8 mouse cellular contexts compared by ENCODE assay signal in the genomic region with DNA sequence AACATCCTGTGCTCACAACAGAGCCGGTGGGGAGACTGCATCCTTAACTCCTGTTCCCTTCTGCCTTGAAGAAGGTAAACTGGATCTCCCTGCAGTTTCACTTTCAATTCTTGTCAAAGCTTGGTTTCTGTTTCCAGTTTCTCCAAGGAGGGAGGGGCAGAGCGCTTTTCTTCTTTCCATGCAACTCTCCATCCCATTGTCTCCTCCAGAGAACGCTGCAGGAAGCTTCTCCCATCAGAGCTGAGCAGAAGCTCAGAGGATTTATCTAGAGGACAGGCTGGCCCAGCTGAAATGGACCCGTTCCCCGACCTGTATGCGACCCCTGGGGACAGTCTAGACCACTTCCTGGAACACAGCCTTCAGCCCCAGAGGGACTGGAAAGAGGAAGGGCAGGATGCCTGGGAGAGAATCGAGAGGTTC. TPM values are rescaled to one million over a fixed set of nuclear protein-coding genes. Genes with fewer than 3 reads are reported as not detected.
A peak's percentile ranks its signal among the peaks of the same experiment; 100 is the strongest.
DNase-seq lines count a peak whose midpoint lies in the region; ATAC-seq and TF ChIP-seq lines count a peak whose summit lies in the region.

No protein-coding gene starts in this region.

- H3K9me3 ChIP-seq in forebrain, postnatal 0 days (ENCODE audit: low read length), result no peaks in the 10 kb centered on the region
- no peaks in the 10 kb centered on the region for H3K9me3 ChIP-seq in liver, embryonic 14.5 days (ENCODE audit: control insufficient read depth, low read length)

- TF ChIP-seq EP300 in liver, embryonic 14.5 days (IDR thresholded peaks at IDR 0.05; ENCODE audit: low read depth), result no peak

- ATAC-seq in forebrain, postnatal 0 days, result no peak
- no peak for ATAC-seq in liver, embryonic 14.5 days (ENCODE audit: insufficient read depth)

- H3K4me2 ChIP-seq in forebrain, postnatal 0 days (ENCODE audit: low read depth), result peak overlapping the region; percentile 1
- peak overlapping the region; percentile 32 for H3K4me2 ChIP-seq in liver, embryonic 14.5 days (ENCODE audit: low read depth)

- WGBS in thymus, adult 2 months, result 2% methylated on average over 7 of the region's 7 CpGs
- 10% methylated on average over 7 of the region's 7 CpGs for WGBS in forebrain, postnatal 0 days
- 1% methylated on average over 7 of the region's 7 CpGs for WGBS in liver, embryonic 14.5 days (ENCODE audit: insufficient replicate concordance)
- WGBS in olfactory bulb, adult 2 months, result 15% methylated on average over 7 of the region's 7 CpGs

- intact Hi-C loops in left cerebral cortex, postnatal 25 days (cut with DNase I), result no loop called here

- DNase-seq in thymus, adult 2 months, result no peak
- DNase-seq in thymus, postnatal 10 days (ENCODE audit: low spot score in 2 of 2), result no peak
- no peak for DNase-seq in forebrain, postnatal 0 days
- DNase-seq in induced T-regulatory cell, adult 2 months (ENCODE audit: low read depth), result peak; percentile 86
- DNase-seq in liver, embryonic 14.5 days (ENCODE audit: low read depth in 3 of 3, low spot score in 3 of 3), result no peak
- no peak for DNase-seq in left cerebral cortex, postnatal 25 days (ENCODE audit: low spot score in 2 of 2)
- DNase-seq in spleen, adult 12 weeks (ENCODE audit: low spot score), result no peak

- no peak for TF ChIP-seq CTCF in thymus, adult 2 months (IDR thresholded peaks at IDR 0.05; ENCODE audit: borderline replicate concordance, control insufficient read depth, extremely low read depth, insufficient read depth, low read length, poor library complexity)
- TF ChIP-seq CTCF in forebrain, postnatal 0 days (IDR thresholded peaks at IDR 0.05; ENCODE audit: low read depth), result no peak
- TF ChIP-seq CTCF in liver, embryonic 14.5 days (IDR thresholded peaks at IDR 0.05; ENCODE audit: low read depth), result no peak
- TF ChIP-seq CTCF in olfactory bulb, adult 2 months (IDR thresholded peaks at IDR 0.05; ENCODE audit: insufficient read depth, low read depth, low read length), result no peak

- peak overlapping the region; percentile 60 for H3K27ac ChIP-seq in thymus, adult 2 months (ENCODE audit: control insufficient read depth, insufficient read depth, low read length)
- H3K27ac ChIP-seq in forebrain, postnatal 0 days (ENCODE audit: low read depth, low read length), result no peak overlapping the region
- H3K27ac ChIP-seq in liver, embryonic 14.5 days, result no peak overlapping the region
- no peak overlapping the region for H3K27ac ChIP-seq in olfactory bulb, adult 2 months (ENCODE audit: insufficient read depth, low read depth, low read length)

- H3K4me1 ChIP-seq in thymus, adult 2 months (replicated peaks; ENCODE audit: control insufficient read depth, insufficient read depth, low read length), result peaks cover 11% of the 10 kb centered on the region
- no peaks in the 10 kb centered on the region for H3K4me1 ChIP-seq in forebrain, postnatal 0 days (ENCODE audit: insufficient read depth)
- peaks cover 0 to 6% of the 10 kb centered on the region in 2 experiments; a peak in 2 of 4 replicates for H3K4me1 ChIP-seq in liver, embryonic 14.5 days (replicated peaks; ENCODE audit: control insufficient read depth in 2 of 2, insufficient read depth in 2 of 2, low read length in 1 of 2)
- H3K4me1 ChIP-seq in olfactory bulb, adult 2 months (ENCODE audit: control insufficient read depth, insufficient read depth, low read length), result peaks cover 3% of the 10 kb centered on the region; the same call in 1 of the 2 replicates

- no peak for TF ChIP-seq POLR2A in thymus, adult 2 months (IDR thresholded peaks at IDR 0.05; ENCODE audit: control insufficient read depth, extremely low read depth, insufficient read depth, low read length, poor library complexity)
- TF ChIP-seq POLR2A in olfactory bulb, adult 2 months (IDR thresholded peaks at IDR 0.05; ENCODE audit: insufficient read depth, low read depth, low read length), result no peak

- peak overlapping the region; percentile 39 for H3K4me3 ChIP-seq in thymus, adult 2 months (ENCODE audit: control insufficient read depth, insufficient read depth, low read length)
- H3K4me3 ChIP-seq in forebrain, postnatal 0 days (ENCODE audit: low read depth, low read length), result no peak overlapping the region
- H3K4me3 ChIP-seq in liver, embryonic 14.5 days (ENCODE audit: insufficient read depth in 1 of 2, low read depth in 2 of 2, low read length in 2 of 2), result peak overlapping the region in 1 of 2 experiments; percentile 31; a peak in 2 of 4 replicates
- peak overlapping the region; percentile 21; the same call in 1 of the 2 replicates for H3K4me3 ChIP-seq in olfactory bulb, adult 2 months (ENCODE audit: insufficient read depth, low read depth, low read length)

- no peak overlapping the region for H3K9ac ChIP-seq in forebrain, postnatal 0 days
- no peak overlapping the region for H3K9ac ChIP-seq in liver, embryonic 14.5 days (replicated peaks)

- no peaks in the 10 kb centered on the region for H3K36me3 ChIP-seq in thymus, adult 2 months (ENCODE audit: control insufficient read depth, insufficient read depth, low read length)
- no peaks in the 10 kb centered on the region for H3K36me3 ChIP-seq in forebrain, postnatal 0 days (ENCODE audit: insufficient read depth)
- H3K36me3 ChIP-seq in liver, embryonic 14.5 days (replicated peaks; ENCODE audit: control insufficient read depth, insufficient read depth, low read depth), result no peaks in the 10 kb centered on the region

- no peaks in the 10 kb centered on the region for H3K27me3 ChIP-seq in thymus, adult 2 months (ENCODE audit: control insufficient read depth, insufficient read depth, low read length)
- H3K27me3 ChIP-seq in forebrain, postnatal 0 days (ENCODE audit: insufficient read depth, low read length), result peaks cover 3% of the 10 kb centered on the region; the same call in 1 of the 2 replicates
- H3K27me3 ChIP-seq in liver, embryonic 14.5 days (ENCODE audit: control insufficient read depth, insufficient read depth, low read length), result no peaks in the 10 kb centered on the region; the same call in 1 of the 2 replicates

RNA-seq across cellular contexts. Expression of a gene that starts 0.6 kb away (rescaled TPM):
- polyA plus RNA-seq in thymus, adult 2 months (2012; rRNA removed), result 22.0 and 31.7 TPM in 2 replicates
- total RNA-seq in forebrain, postnatal 0 days (2014; rRNA removed), result 4.2 and 7.0 TPM in 2 replicates
- polyA plus RNA-seq in forebrain, postnatal 0 days (2015; fragmentation: Nextera tagmentation; extraction: Ambion mirVana), result 4.2 and 4.8 TPM in 2 replicates
- polyA plus RNA-seq in liver, embryonic 14.5 days (2012; rRNA removed), result 1.3 TPM in 2 replicates
- 2.0 and 2.1 TPM in 2 replicates for polyA plus RNA-seq in liver, embryonic 14.5 days (2014; fragmentation: Nextera tagmentation; extraction: Ambion mirVana)
- not detected in 2 replicates for polyA plus RNA-seq in olfactory bulb, adult 2 months (2012; ENCODE audit: insufficient read depth, insufficient read length, low replicate concordance, missing spikeins)
- 1 to 10 TPM; 1.1 to 2.6 TPM for total RNA-seq in left cerebral cortex, postnatal 25 days (2021)

RNA-seq across cellular contexts. Expression of a gene that starts 25.7 kb away (rescaled TPM):
- 20.1 and 20.7 TPM in 2 replicates for polyA plus RNA-seq in thymus, adult 2 months (2012; rRNA removed)
- 0.54 and 1.7 TPM in 2 replicates for total RNA-seq in forebrain, postnatal 0 days (2014; rRNA removed)
- 0.38 and 0.73 TPM in 2 replicates for polyA plus RNA-seq in forebrain, postnatal 0 days (2015; fragmentation: Nextera tagmentation; extraction: Ambion mirVana)
- polyA plus RNA-seq in liver, embryonic 14.5 days (2012; rRNA removed), result 0.44 and 0.50 TPM in 2 replicates
- 0.23 and 0.32 TPM in 2 replicates for polyA plus RNA-seq in liver, embryonic 14.5 days (2014; fragmentation: Nextera tagmentation; extraction: Ambion mirVana)
- polyA plus RNA-seq in olfactory bulb, adult 2 months (2012; ENCODE audit: insufficient read depth, insufficient read length, low replicate concordance, missing spikeins), result not detected in 2 replicates
- under 1 TPM in 1 of 2 experiments, not detected in 1; 0.50 TPM for total RNA-seq in left cerebral cortex, postnatal 25 days (2021)

RNA-seq across cellular contexts. Expression of a gene that starts 38.9 kb away (rescaled TPM):
- 0.04 TPM in 1 of 2 replicates, not detected in the other for polyA plus RNA-seq in thymus, adult 2 months (2012; rRNA removed)
- 3.6 and 4.2 TPM in 2 replicates for total RNA-seq in forebrain, postnatal 0 days (2014; rRNA removed)
- 1.8 and 3.2 TPM in 2 replicates for polyA plus RNA-seq in forebrain, postnatal 0 days (2015; fragmentation: Nextera tagmentation; extraction: Ambion mirVana)
- not detected in 2 replicates for polyA plus RNA-seq in liver, embryonic 14.5 days (2012; rRNA removed)
- not detected in 2 replicates for polyA plus RNA-seq in liver, embryonic 14.5 days (2014; fragmentation: Nextera tagmentation; extraction: Ambion mirVana)
- polyA plus RNA-seq in olfactory bulb, adult 2 months (2012; ENCODE audit: insufficient read depth, insufficient read length, low replicate concordance, missing spikeins), result not detected in 2 replicates
- under 1 TPM; 0.85 to 0.87 TPM for total RNA-seq in left cerebral cortex, postnatal 25 days (2021)

RNA-seq across cellular contexts. Expression of a gene that starts 43.9 kb away (rescaled TPM):
- not detected in 2 replicates for polyA plus RNA-seq in thymus, adult 2 months (2012; rRNA removed)
- total RNA-seq in forebrain, postnatal 0 days (2014; rRNA removed), result not detected in 2 replicates
- polyA plus RNA-seq in forebrain, postnatal 0 days (2015; fragmentation: Nextera tagmentation; extraction: Ambion mirVana), result not detected in 2 replicates
- polyA plus RNA-seq in liver, embryonic 14.5 days (2012; rRNA removed), result not detected in 2 replicates
- polyA plus RNA-seq in liver, embryonic 14.5 days (2014; fragmentation: Nextera tagmentation; extraction: Ambion mirVana), result not detected in 2 replicates
- not detected in 2 replicates for polyA plus RNA-seq in olfactory bulb, adult 2 months (2012; ENCODE audit: insufficient read depth, insufficient read length, low replicate concordance, missing spikeins)
- not detected for total RNA-seq in left cerebral cortex, postnatal 25 days (2021)

RNA-seq across cellular contexts. Expression of a gene that starts 44.6 kb away (rescaled TPM):
- 25.6 and 29.9 TPM in 2 replicates for polyA plus RNA-seq in thymus, adult 2 months (2012; rRNA removed)
- total RNA-seq in forebrain, postnatal 0 days (2014; rRNA removed), result 81.0 and 86.0 TPM in 2 replicates
- polyA plus RNA-seq in forebrain, postnatal 0 days (2015; fragmentation: Nextera tagmentation; extraction: Ambion mirVana), result 167 and 170 TPM in 2 replicates
- polyA plus RNA-seq in liver, embryonic 14.5 days (2012; rRNA removed), result 5.6 and 8.1 TPM in 2 replicates
- 11.3 and 12.3 TPM in 2 replicates for polyA plus RNA-seq in liver, embryonic 14.5 days (2014; fragmentation: Nextera tagmentation; extraction: Ambion mirVana)
- polyA plus RNA-seq in olfactory bulb, adult 2 months (2012; ENCODE audit: insufficient read depth, insufficient read length, low replicate concordance, missing spikeins), result not detected in 2 replicates
- total RNA-seq in left cerebral cortex, postnatal 25 days (2021), result 100 to 1,000 TPM; 201 to 203 TPM

Comparison
In these comparisons a context has a peak if more than half of its experiments do, and no peak if none do; other contexts are left out.
1. RNA of a gene that starts 25.7 kb away (polyA plus RNA-seq): 20.1 to 20.7 TPM in thymus, adult 2 months; 0.38 to 0.73 TPM in forebrain, postnatal 0 days, 0.23 to 0.50 TPM in liver, embryonic 14.5 days and not detected in olfactory bulb, adult 2 months; every median in the first group is over 10 times any median in the second.